Mouse (Mus musculus): Measurements from ENCODE around the gene Hip1.

DNA sequence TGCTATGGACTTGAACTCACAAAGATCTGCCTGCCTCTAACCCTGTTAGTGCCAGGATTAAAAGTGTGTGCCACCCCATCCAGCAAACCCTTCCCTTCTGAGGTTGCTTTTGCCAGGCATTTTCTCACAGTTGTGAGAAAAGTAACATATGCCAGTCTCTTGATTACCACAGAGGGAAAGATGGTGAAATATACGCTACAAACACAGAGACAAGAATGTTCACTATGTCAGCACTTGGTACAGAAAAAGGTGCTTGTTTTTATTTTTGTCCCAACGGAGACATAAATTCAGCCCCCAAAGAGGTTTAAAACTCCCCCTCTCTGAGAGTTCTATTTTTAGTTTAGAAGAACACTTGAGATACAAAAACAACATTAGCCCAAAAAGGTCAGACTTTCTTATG lies 20.8 kb downstream of the Hip1 start:
- TF ChIP-seq CTCF (IDR thresholded peaks at IDR 0.05; ENCODE audit: low read depth, low read length) = no peak
- TF ChIP-seq POLR2AphosphoS5 (IDR thresholded peaks at IDR 0.05; ENCODE audit: insufficient replicate concordance, low read depth, low read length) = no peak
- no peak for TF ChIP-seq TAL1 (conservative IDR thresholded peaks at IDR 0.05; ENCODE audit: low read depth, low read length)
